Mouse (Mus musculus): ENCODE data around the gene Bst2. TPM values are rescaled to one million over a fixed set of nuclear protein-coding genes. Genes with fewer than 3 reads are reported as not detected.

Bst2 gene
- polyA plus RNA-seq, 1 experiment from 2014 or later: 4.2 TPM

DNA sequence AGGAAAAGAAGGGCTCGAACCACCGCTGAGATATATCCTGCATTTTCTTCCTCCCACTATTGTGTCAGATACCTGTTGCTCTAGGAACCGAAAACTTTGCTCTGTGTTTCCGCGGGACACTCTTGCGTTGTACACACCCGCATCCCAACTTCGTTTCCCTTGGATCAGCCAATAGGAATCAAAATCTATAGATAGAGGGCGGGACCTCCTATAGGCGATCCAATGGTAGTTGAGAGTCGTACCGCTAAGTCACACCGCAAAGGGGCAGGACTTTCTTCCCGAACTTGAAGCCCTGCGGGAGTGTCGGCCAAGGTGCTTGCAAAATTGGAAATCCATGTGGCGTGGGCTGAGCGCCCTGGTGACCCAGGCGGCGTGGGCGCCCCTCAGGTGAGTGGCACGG, 48.8 kb downstream of the Bst2 start:
- Histone ChIP-seq H3K4me2 (peak overlapping the region; percentile 98), H3K27ac (ENCODE audit: low read depth, low read length) (no peak overlapping the region), H3K4me1 (ENCODE audit: control insufficient read depth, insufficient read depth, low read length) (peaks cover 10% of the 10 kb centered on the region), H3K4me3 (ENCODE audit: low read depth, low read length) (peak overlapping the region; percentile 91), H3K9me3 (replicated peaks; ENCODE audit: control insufficient read depth, low read length) (no peaks in the 10 kb centered on the region), H3K9ac (ENCODE audit: low read depth, low read length) (peak overlapping the region; percentile 82), H3K27me3 (ENCODE audit: control insufficient read depth, insufficient read depth, low read length) (no peaks in the 10 kb centered on the region), H3K36me3 (ENCODE audit: control insufficient read depth, insufficient read depth, low read length) (peaks cover 27% of the 10 kb centered on the region)
- under 1% methylated on average over 22 of the region's 22 CpGs for WGBS (ENCODE audit: insufficient replicate concordance)
- peak; percentile 82 for ATAC-seq (replicated peaks; ENCODE audit: insufficient number of reproducible peaks, low FRiP score, low TSS enrichment)

GRCm38 (mm10) chr8:71487691-71488445, 49.4 kb downstream of the Bst2 start, which contains the start of gene Gtpbp3:
Gtpbp3 (plus strand) TSS chr8:71488103.
- peaks cover 23% of the 10 kb centered on the region for H3K36me3 ChIP-seq (ENCODE audit: control insufficient read depth, insufficient read depth, low read length)
- peak within 1 kb of the TSS; percentile 82 for H3K9ac ChIP-seq (ENCODE audit: low read depth, low read length)
- no peaks in the 10 kb centered on the region for H3K9me3 ChIP-seq (replicated peaks; ENCODE audit: control insufficient read depth, low read length)
- peak within 1 kb of the TSS; percentile 62 for H3K27ac ChIP-seq (ENCODE audit: low read depth, low read length)
- H3K4me3 ChIP-seq (ENCODE audit: low read depth, low read length): peak within 1 kb of the TSS; percentile 91
- H3K4me2 ChIP-seq: peak within 1 kb of the TSS; percentile 98
- H3K4me1 ChIP-seq (ENCODE audit: control insufficient read depth, insufficient read depth, low read length): peaks cover 10% of the 10 kb centered on the region
- no peak for ATAC-seq (replicated peaks; ENCODE audit: insufficient number of reproducible peaks, low FRiP score, low TSS enrichment)
- WGBS (ENCODE audit: insufficient replicate concordance): under 1% methylated on average over 33 of the region's 33 CpGs
- no peaks in the 10 kb centered on the region for H3K27me3 ChIP-seq (ENCODE audit: control insufficient read depth, insufficient read depth, low read length)

DNA sequence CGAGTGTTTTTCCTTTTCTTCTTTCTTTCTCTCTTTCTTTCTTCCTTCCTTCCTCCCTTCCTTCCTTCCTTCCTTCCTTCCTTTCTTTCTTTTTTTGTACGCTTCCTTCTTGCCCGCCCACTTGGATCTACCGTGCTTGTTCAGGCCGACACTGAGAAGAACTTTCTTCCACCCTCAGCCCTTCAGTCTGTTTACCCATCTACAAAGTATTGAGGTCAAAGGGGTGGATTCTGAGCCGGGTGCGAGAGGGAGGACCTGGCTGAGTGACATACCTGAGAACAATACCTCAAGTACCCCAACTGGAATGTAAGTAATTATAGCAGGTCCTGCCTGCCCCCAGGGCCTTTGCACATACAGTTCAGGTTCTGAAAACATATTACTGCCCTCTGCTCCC, 51.1 kb downstream of the Bst2 start:
- Histone ChIP-seq H3K9ac (ENCODE audit: low read depth, low read length) (no peak overlapping the region), H3K27me3 (ENCODE audit: control insufficient read depth, insufficient read depth, low read length) (peaks cover 7% of the 10 kb centered on the region), H3K4me2 (peak overlapping the region; percentile 84), H3K4me1 (ENCODE audit: control insufficient read depth, insufficient read depth, low read length) (peaks cover 10% of the 10 kb centered on the region), H3K36me3 (ENCODE audit: control insufficient read depth, insufficient read depth, low read length) (peaks cover 9% of the 10 kb centered on the region), H3K27ac (ENCODE audit: low read depth, low read length) (no peak overlapping the region; the same call in 1 of the 2 replicates), H3K9me3 (replicated peaks; ENCODE audit: control insufficient read depth, low read length) (no peaks in the 10 kb centered on the region), H3K4me3 (ENCODE audit: low read depth, low read length) (peak overlapping the region; percentile 65)
- ATAC-seq (replicated peaks; ENCODE audit: insufficient number of reproducible peaks, low FRiP score, low TSS enrichment): no peak
- WGBS (ENCODE audit: insufficient replicate concordance): 22% methylated on average over 7 of the region's 7 CpGs

DNA sequence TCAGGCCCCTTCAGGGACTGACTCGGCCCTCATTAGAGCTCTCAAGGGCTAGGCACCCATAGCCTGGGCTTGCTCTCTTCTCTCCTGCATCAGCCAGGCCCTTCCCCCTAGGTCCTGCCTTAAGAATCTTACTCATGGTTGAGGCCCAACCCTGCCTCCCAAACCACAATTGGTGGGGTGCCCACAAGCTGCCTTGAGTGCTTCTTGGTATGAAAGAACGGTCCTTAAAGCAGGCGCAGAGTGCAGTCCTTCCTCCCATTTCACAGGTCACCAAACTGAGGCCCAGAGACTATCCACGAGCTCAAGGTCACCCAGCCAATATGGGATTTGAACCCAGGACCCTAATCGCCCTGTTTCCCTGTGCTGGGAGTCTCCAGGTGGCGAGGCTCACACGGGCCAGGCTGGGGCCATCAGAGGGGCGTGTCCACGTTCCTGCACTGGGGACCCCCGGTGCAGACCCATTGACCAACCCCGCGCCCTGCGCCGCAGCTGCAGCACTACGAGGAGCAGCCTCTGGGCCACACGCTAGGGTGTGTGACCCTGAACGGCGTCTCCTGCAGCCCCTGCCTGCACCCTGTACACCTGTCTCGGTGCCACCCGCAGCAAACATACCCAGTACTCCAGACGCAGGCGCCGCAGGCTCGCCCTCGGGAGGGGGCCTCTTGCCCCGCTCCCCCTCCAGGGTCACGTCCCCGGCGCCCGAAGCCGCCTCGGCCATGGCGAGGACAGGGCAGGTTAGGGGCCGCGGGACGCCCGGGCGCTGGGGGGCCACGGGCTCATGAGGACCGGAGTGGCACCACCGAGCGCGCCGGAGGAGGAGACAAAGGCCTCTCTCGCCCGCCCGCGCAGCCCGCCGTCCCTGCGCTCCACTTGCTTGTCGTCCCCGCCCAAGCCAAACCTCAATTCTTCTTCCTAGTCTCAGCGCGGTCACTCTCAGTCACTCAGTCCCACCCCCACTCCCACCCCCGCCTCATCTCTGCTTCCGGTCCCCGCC, 51.8 kb downstream of the Bst2 start, which contains the start of gene Ano8:
Ano8 (minus strand) TSS at position 822 of the 994 bp plus-strand sequence.
- 5% methylated on average over 50 of the region's 58 CpGs for WGBS (ENCODE audit: insufficient replicate concordance)
- Histone ChIP-seq H3K36me3 (ENCODE audit: control insufficient read depth, insufficient read depth, low read length) (peaks cover 4% of the 10 kb centered on the region; the same call in 1 of the 2 replicates), H3K4me2 (peak within 1 kb of the TSS; percentile 84), H3K27ac (ENCODE audit: low read depth, low read length) (peak within 1 kb of the TSS; percentile 43; the same call in 1 of the 2 replicates), H3K4me1 (ENCODE audit: control insufficient read depth, insufficient read depth, low read length) (peaks cover 10% of the 10 kb centered on the region), H3K9ac (ENCODE audit: low read depth, low read length) (peak within 1 kb of the TSS; percentile 82), H3K27me3 (ENCODE audit: control insufficient read depth, insufficient read depth, low read length) (peaks cover 13% of the 10 kb centered on the region), H3K9me3 (replicated peaks; ENCODE audit: control insufficient read depth, low read length) (no peaks in the 10 kb centered on the region), H3K4me3 (ENCODE audit: low read depth, low read length) (peak within 1 kb of the TSS; percentile 65)
- peak; percentile 60 for ATAC-seq (replicated peaks; ENCODE audit: insufficient number of reproducible peaks, low FRiP score, low TSS enrichment)

DNA sequence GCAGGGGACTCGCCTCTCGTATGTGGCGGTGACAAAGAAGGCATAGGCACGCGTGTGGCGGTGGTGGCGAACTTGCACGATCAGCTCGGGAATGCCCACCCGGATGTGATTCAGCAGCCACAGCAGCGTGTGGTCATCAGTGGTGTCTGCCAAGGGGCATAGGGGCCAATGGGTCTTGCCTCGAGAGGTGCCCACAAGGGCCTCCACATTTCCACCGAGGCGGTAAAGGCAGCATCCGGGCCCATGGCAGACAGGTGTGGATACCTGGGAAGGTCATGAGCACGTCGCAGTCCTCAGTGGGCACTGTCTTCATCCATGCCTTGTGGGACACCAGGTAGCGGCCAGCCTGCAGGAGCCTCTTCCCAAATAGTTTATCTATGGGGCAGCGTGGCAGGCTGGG, 52.5 kb downstream of the Bst2 start:
- WGBS (ENCODE audit: insufficient replicate concordance): 85% methylated on average over 19 of the region's 19 CpGs
- Histone ChIP-seq H3K4me3 (ENCODE audit: low read depth, low read length) (no peak overlapping the region), H3K36me3 (ENCODE audit: control insufficient read depth, insufficient read depth, low read length) (no peaks in the 10 kb centered on the region), H3K27ac (ENCODE audit: low read depth, low read length) (no peak overlapping the region), H3K4me1 (ENCODE audit: control insufficient read depth, insufficient read depth, low read length) (peaks cover 8% of the 10 kb centered on the region), H3K9ac (ENCODE audit: low read depth, low read length) (no peak overlapping the region), H3K4me2 (peak overlapping the region; percentile 84; the same call in 1 of the 2 replicates), H3K27me3 (ENCODE audit: control insufficient read depth, insufficient read depth, low read length) (peaks cover 16% of the 10 kb centered on the region), H3K9me3 (replicated peaks; ENCODE audit: control insufficient read depth, low read length) (no peaks in the 10 kb centered on the region)
- ATAC-seq (replicated peaks; ENCODE audit: insufficient number of reproducible peaks, low FRiP score, low TSS enrichment): no peak

Other genes with a start within 250 kb of the Bst2 start
- 73.3 and 80.7 TPM in 2 replicates for gene Use1, start 170.6 kb downstream of the Bst2 start, polyA plus RNA-seq (2014; fragmentation: Nextera tagmentation; extraction: Ambion mirVana)
- 2.7 and 2.9 TPM in 2 replicates for gene Ocel1, start 166.2 kb downstream of the Bst2 start, polyA plus RNA-seq (2014; fragmentation: Nextera tagmentation; extraction: Ambion mirVana)
- 45.7 and 47.2 TPM in 2 replicates for gene Nr2f6, start 155.5 kb downstream of the Bst2 start, polyA plus RNA-seq (2014; fragmentation: Nextera tagmentation; extraction: Ambion mirVana)
- 3.0 and 4.3 TPM in 2 replicates for gene Ushbp1, start 141.7 kb downstream of the Bst2 start, polyA plus RNA-seq (2014; fragmentation: Nextera tagmentation; extraction: Ambion mirVana)
- gene Babam1, start 140.6 kb downstream of the Bst2 start, polyA plus RNA-seq (2014; fragmentation: Nextera tagmentation; extraction: Ambion mirVana): 89.6 and 92.1 TPM in 2 replicates
- gene Ankle1, start 131.4 kb downstream of the Bst2 start, polyA plus RNA-seq (2014; fragmentation: Nextera tagmentation; extraction: Ambion mirVana): 21.2 and 23.0 TPM in 2 replicates
- 17.0 and 20.4 TPM in 2 replicates for gene Abhd8, start 73.8 kb downstream of the Bst2 start, polyA plus RNA-seq (2014; fragmentation: Nextera tagmentation; extraction: Ambion mirVana)
- 163 and 169 TPM in 2 replicates for gene Mrpl34, start 72.5 kb downstream of the Bst2 start, polyA plus RNA-seq (2014; fragmentation: Nextera tagmentation; extraction: Ambion mirVana)
- 95.9 and 102 TPM in 2 replicates for gene Dda1, start 68.3 kb downstream of the Bst2 start, polyA plus RNA-seq (2014; fragmentation: Nextera tagmentation; extraction: Ambion mirVana)
- 0.90 and 1.4 TPM in 2 replicates for gene Ano8, start 51.5 kb downstream of the Bst2 start, polyA plus RNA-seq (2014; fragmentation: Nextera tagmentation; extraction: Ambion mirVana)
- 4.8 and 5.3 TPM in 2 replicates for gene Gtpbp3, start 49.4 kb downstream of the Bst2 start, polyA plus RNA-seq (2014; fragmentation: Nextera tagmentation; extraction: Ambion mirVana)
- 148 and 170 TPM in 2 replicates for gene Plvap, start 25.7 kb downstream of the Bst2 start, polyA plus RNA-seq (2014; fragmentation: Nextera tagmentation; extraction: Ambion mirVana)
- gene Ccdc194, start 11.7 kb downstream of the Bst2 start, polyA plus RNA-seq (2014; fragmentation: Nextera tagmentation; extraction: Ambion mirVana): 0.55 and 1.3 TPM in 2 replicates
- gene Mvb12a, start 5.5 kb upstream of the Bst2 start, polyA plus RNA-seq (2014; fragmentation: Nextera tagmentation; extraction: Ambion mirVana): 59.7 and 63.3 TPM in 2 replicates
- gene Tmem221, start 21.4 kb upstream of the Bst2 start, polyA plus RNA-seq (2014; fragmentation: Nextera tagmentation; extraction: Ambion mirVana): 0.21 and 0.35 TPM in 2 replicates
- not detected in 2 replicates for gene Nxnl1, start 29.1 kb upstream of the Bst2 start, polyA plus RNA-seq (2014; fragmentation: Nextera tagmentation; extraction: Ambion mirVana)
- 9.2 and 10.8 TPM in 2 replicates for gene Slc27a1, start 31.4 kb upstream of the Bst2 start, polyA plus RNA-seq (2014; fragmentation: Nextera tagmentation; extraction: Ambion mirVana)
- gene Pgls, start 54.7 kb upstream of the Bst2 start, polyA plus RNA-seq (2014; fragmentation: Nextera tagmentation; extraction: Ambion mirVana): 184 and 194 TPM in 2 replicates
- gene Fam129c, start 60.2 kb upstream of the Bst2 start, polyA plus RNA-seq (2014; fragmentation: Nextera tagmentation; extraction: Ambion mirVana): 1.9 and 2.0 TPM in 2 replicates
- gene Colgalt1, start 73.5 kb upstream of the Bst2 start, polyA plus RNA-seq (2014; fragmentation: Nextera tagmentation; extraction: Ambion mirVana): 47.8 and 55.6 TPM in 2 replicates
- gene Unc13a, start 134.3 kb upstream of the Bst2 start, polyA plus RNA-seq (2014; fragmentation: Nextera tagmentation; extraction: Ambion mirVana): 0.63 and 0.65 TPM in 2 replicates
- 4.9 and 5.3 TPM in 2 replicates for gene Jak3, start 138.8 kb upstream of the Bst2 start, polyA plus RNA-seq (2014; fragmentation: Nextera tagmentation; extraction: Ambion mirVana)
- gene Insl3, start 151.8 kb upstream of the Bst2 start, polyA plus RNA-seq (2014; fragmentation: Nextera tagmentation; extraction: Ambion mirVana): 0.61 and 0.89 TPM in 2 replicates
- 1.4 and 1.8 TPM in 2 replicates for gene B3gnt3, start 164.3 kb upstream of the Bst2 start, polyA plus RNA-seq (2014; fragmentation: Nextera tagmentation; extraction: Ambion mirVana)
- gene Fcho1, start 188.3 kb upstream of the Bst2 start, polyA plus RNA-seq (2014; fragmentation: Nextera tagmentation; extraction: Ambion mirVana): 0.83 and 1.2 TPM in 2 replicates

All from heart, embryonic 11.5 days (tissue).